Mouse (Mus musculus): ENCODE results near the gene Babam2.

DNA sequence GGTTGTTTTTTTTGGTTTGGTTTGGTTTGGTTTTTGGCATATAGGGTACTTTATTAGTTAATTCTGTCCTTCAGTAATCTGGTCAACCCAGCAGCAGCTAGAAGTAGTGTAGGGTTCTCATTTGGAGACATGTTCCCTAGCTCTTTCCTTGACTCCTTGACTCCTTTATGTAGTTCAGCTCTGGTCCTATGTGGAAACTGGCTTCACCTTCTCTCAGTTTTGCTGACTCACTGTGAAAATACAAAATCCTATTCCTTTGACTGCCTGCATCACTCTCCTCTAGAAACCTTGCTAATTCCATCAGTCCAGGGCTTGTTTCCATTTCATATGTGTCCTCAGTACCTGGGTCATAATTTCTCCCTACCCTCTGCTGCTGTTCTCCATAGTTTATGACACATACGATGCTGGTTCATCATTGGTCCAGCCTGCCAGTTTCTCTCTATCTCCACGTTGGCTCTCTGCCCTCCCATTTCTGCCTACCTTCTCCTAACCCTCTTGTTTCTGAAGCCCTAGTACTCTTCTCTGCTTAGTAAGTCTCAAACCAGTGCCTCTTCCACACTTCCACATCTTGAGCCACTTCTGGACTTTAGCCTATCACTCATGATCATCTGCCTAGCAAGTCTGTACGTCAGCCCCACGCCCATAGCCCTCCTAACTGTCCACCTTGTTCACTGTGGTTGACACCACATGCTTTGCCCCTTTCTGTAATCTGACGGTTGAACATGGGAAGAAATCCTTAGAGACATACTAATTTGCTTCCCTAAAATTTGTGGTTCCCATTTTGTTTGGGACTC lies 163.5 kb downstream of the Babam2 start:
- TF ChIP-seq CTCF (IDR thresholded peaks at IDR 0.05; ENCODE audit: low read depth) (no peak), EP300 (IDR thresholded peaks at IDR 0.05; ENCODE audit: low read depth) (no peak)
